Mouse (Mus musculus) retina, adult 2 months (tissue): ENCODE results near the gene Setd2.

ENCODE experiments used
- DNase-seq: peaks from one replicate; pipeline ENCODE4 v3.0.0-alpha.2; 2012; ENCODE audit warnings: low read depth, low spot score

Setd2 gene

DNA sequence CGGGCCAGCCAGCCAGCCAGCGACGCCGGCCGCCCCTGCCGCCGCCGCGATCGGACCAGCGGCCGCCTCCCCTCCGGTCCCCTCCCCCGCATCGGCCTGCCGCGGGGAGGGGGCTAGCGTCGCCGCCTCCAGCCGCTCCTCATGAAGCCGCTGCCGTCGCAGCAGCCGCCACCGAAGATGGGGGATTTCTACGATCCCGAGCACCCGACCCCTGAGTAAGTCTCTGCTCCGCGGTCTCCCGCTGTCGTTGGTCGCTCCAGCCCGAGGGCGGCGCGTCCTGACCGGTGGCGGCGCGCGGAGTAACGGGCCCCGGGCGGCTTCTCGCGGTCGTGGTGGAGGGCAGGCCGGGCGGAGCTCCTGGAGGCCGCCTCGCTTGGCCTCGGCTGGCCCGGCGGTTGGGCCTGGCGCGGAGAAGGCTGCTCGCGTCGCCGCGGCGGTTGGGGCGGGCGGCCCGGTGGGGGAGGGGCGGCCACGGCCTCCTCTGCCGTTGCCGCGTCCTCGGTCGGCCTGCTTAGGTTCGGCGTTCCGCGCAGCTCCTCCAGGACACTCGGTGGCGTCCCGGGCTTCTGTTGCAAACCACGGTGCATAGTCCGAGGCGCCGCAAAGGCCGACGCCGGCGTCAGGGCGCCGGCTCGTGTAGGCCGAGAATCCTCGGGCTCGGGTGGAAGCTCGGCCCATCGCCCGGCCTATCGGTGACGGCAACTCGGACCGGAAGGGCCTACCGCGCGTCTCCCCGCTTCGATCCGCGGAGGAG lies at the start of gene Setd2:
Setd2 (plus strand) TSS at position 60 of the 754 bp plus-strand sequence.
- DNase-seq: peak; percentile 32

GRCm38 (mm10) chr9:110488841-110489240 lies 43.6 kb upstream of the Setd2 start:
- no peak for DNase-seq

DNA sequence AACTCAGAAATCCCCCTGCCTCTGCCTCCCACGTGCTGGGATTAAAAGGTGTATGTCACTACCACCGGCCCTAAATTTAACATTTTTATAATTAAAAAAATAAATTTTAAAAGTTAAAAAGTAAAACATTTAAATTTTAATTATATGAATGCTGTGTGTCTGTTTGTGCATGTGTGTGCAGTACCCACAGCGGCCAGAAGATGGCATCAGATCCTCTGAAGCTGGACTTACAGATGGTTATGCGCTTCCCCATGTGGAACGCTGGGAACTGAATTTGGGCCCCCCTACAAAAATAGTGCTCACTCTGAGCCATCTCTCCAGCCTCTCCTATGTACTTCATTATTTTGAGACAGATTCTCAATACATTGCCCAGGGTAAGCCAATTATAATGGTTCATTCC lies 41.5 kb upstream of the Setd2 start:
- DNase-seq: no peak

DNA sequence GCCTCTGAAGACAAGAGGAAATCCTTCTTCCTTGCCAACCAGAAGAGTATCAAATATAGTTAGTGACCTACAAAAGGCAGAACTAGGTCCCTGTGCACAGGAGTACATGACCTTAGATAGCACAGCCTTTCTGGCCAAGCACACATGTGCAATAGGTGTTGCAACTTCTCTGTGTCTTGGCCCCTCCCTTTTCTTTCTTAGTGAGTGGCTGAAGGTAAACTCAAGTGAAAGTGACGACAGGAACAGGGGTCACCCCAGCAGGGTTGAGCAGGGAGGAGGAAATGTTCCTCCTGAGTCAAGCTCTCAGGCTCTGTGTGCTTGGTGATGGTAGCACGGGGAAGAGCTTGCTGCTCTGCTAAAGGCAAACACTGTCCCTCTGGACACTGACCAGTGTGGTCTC lies 6.7 kb upstream of the Setd2 start:
- no peak for DNase-seq

DNA sequence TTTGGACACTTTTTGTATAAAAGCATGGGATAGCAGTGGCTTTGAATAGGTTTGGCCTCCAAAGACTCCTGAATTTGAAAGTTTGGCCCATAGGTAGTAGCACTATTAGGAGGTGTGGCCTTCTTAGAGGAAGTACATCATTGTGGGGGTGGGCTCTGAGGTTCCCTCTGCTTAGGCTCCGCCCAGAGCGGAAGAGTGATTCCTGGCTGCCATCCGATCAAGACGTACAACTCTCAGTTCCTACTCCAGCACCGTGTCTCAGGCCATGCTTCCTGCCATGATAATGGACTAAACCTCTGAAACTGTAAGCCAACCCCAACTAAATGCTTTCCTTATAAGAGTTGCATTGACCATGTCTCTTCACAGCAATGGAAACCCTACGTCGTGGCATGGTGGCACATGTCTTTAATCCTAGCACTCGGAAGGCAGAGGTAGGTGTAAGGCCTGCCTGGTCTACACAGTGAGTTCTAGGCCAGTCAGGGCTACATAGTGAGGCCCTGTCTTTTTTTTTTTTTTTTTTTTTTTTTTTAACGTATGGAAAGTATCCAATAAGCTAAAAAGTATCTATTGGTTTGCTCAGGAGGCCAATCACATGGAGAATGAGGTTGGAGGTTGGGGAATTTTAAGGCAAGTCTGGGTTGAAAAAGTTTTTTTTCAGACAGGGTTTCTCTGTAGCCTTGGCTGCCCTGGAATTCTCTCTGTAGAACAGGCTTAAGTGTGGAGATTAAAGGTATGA lies 3.2 kb upstream of the Setd2 start:
- DNase-seq: no peak

GRCm38 (mm10) chr9:110530650-110531049 lies 1.7 kb upstream of the Setd2 start:
- no peak for DNase-seq

DNA sequence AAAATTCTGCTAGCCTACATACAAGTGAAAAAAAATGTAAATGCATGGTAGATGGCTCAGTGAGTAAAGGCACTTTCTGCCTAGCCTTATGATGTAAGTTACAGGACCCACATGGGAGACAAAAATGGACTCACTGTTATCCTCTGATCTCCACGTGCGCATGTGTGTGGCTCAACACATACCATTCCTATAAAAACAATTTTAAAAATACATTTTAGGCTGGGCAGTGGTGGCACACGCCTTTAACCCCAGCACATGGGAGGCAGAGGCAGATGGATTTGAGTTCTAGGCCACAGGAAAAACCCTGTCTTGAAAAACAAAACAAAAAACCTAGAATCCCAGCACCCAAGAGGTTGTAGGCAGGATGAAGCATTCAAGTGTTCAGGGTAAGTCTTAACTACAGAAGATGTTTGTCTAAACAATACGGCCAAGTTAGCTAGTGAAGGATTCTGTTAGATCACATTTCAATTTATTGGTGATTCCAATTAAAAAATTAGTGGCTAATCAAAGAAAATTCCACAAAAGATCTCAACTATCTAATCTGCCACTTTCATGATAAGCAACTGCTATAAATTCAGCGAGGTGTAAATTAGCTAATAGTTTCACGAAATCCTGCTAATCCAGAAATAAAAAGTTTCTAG lies 1.1 kb upstream of the Setd2 start:
- no peak for DNase-seq

GRCm38 (mm10) chr9:110531914-110532489 lies 395 bp upstream of the Setd2 start:
- DNase-seq: peak; percentile 76

GRCm38 (mm10) chr9:110533645-110534044 lies 1.2 kb downstream of the Setd2 start:
- no peak for DNase-seq

- no peak for DNase-seq
Observed at GRCm38 (mm10) chr9:110535114-110535513, 2.7 kb downstream of the Setd2 start.

GRCm38 (mm10) chr9:110536636-110537035 lies 4.2 kb downstream of the Setd2 start:
- DNase-seq: no peak

- DNase-seq: no peak
Observed at GRCm38 (mm10) chr9:110538511-110538910, 6.1 kb downstream of the Setd2 start.

GRCm38 (mm10) chr9:110541988-110542387 lies 9.6 kb downstream of the Setd2 start:
- DNase-seq: no peak

- DNase-seq: no peak
Observed at GRCm38 (mm10) chr9:110548261-110548660, 15.9 kb downstream of the Setd2 start.

GRCm38 (mm10) chr9:110568309-110568708 lies 35.9 kb downstream of the Setd2 start:
- DNase-seq: no peak

GRCm38 (mm10) chr9:110582161-110582560 lies 49.8 kb downstream of the Setd2 start:
- DNase-seq: no peak

DNA sequence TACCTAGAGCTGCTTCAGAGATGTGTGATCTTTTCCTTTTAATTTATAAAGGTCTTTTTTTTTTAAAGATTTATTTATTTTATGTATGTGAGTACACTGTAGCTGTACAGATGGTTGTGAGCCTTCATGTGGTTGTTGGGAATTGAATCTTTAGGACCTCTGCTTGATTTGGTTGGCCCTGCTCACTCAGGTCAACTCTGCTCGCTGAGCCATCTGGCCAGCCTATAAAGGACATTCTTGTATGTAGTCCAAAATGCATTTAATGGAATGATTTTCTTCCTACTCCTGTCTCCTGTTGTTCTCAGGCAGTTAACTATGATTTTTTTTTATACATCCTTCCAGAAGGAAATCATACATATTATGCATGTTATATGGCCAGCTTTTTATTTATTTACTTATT lies 51.1 kb downstream of the Setd2 start:
- DNase-seq: no peak

DNA sequence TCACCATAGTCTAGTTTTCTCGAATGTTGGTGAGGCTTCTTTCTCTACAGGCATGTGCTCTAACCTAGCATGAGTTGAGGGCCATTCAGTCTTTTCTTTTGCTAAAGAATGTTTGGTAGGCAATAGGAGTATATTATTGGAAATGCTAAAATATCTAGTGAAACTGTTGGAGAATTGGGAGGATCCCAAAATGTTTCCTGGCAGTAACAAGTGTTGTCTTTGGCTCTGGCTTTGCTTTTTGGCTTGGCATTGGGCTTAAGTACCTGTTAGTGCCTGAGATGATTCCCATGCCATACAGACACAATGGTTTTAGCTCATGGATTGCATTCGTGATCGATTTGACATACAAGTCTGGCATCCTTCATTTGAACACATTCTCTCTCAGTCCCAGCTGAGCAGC lies 79.1 kb downstream of the Setd2 start:
- no peak for DNase-seq

- DNase-seq: no peak
Observed at GRCm38 (mm10) chr9:110617081-110617480, 84.7 kb downstream of the Setd2 start.

GRCm38 (mm10) chr9:110620180-110620579 lies 87.8 kb downstream of the Setd2 start:
- no peak for DNase-seq

GRCm38 (mm10) chr9:110620685-110621084 lies 88.3 kb downstream of the Setd2 start:
- no peak for DNase-seq

DNA sequence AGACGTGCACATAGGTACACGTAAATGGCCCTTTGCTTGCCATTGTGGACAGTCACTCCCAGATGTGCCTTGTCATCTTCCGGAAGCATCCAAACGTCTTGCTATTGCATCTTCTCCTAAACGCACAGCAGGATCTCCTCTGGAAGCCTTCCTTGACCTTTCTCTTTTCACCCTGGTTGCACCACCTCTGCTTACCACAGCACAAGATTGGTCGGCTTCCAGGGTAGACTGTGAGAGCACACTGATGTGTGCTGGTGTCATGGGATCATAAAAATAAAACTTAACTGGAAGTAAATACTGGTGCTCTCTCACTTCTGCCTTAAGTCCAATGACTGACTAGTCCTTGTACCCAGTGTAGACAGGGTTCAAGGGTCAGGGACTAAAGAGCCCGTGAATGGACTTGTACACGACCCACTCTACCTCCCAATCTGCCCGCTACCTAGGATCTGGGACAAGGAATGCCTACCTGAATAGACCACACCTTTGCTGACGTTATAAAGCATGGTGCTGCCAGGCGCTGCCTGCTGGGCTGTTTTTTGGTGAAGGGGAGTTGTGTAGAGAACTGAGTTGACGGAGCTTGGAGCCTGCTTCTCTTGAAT lies 90.3 kb downstream of the Setd2 start:
- no peak for DNase-seq
